Mouse (Mus musculus) lung, postnatal 0 days (tissue): ENCODE results near the gene Ccl2.

Source experiments
- CTCF ChIP-seq: IDR thresholded peaks from 2 replicates; pipeline ENCODE4 v1.5.1; 2016; ENCODE audit warnings: antibody characterized with exemption, mild to moderate bottlenecking
- EP300 ChIP-seq: IDR thresholded peaks from 2 replicates; pipeline ENCODE4 v1.6.1; 2016; ENCODE audit warnings: antibody characterized with exemption, mild to moderate bottlenecking, control low read depth

GRCm38 (mm10) chr11:82080865-82081264 is 45.5 kb downstream of the Ccl2 start:
- TF ChIP-seq CTCF (no peak), EP300 (no peak)
